Mouse (Mus musculus): ENCODE measurements around the gene Trib2. TPM values are rescaled to one million over a fixed set of nuclear protein-coding genes. Genes with fewer than 3 reads are reported as not detected.
A peak's percentile ranks its signal among the peaks of the same experiment; 100 is the strongest.

The Trib2 gene
- polyA plus RNA-seq, 1 experiment from 2014 or later = 22.5 TPM

- Histone ChIP-seq H3K9ac (no peak overlapping the region), H3K4me3 (replicated peaks) (no peak overlapping the region), H3K4me1 (peaks cover 10% of the 10 kb centered on the region), H3K27ac (no peak overlapping the region), H3K36me3 (0 out of 2 replicates have a peak, but pooled peaks cover 4% of the 10 kb centered on the region), H3K27me3 (replicated peaks) (no peaks in the 10 kb centered on the region), H3K9me3 (no peaks in the 10 kb centered on the region), H3K4me2 (no peak overlapping the region)
- 70% methylated on average over 4 of the region's 4 CpGs for WGBS
- ATAC-seq (ENCODE audit: insufficient read depth, low FRiP score, low read depth) = no peak
Measured at GRCm38 (mm10) chr12:15800196-15800913, 16.4 kb downstream of the Trib2 start.

GRCm38 (mm10) chr12:15798019-15798418 lies 18.7 kb downstream of the Trib2 start:
- WGBS = 33% methylated on average over 7 of the region's 7 CpGs
- no peak overlapping the region for H3K27ac ChIP-seq
- peaks cover 5% of the 10 kb centered on the region; the same call in 1 of the 2 replicates for H3K4me1 ChIP-seq
- ATAC-seq (ENCODE audit: insufficient read depth, low FRiP score, low read depth) = no peak
- no peak overlapping the region for H3K9ac ChIP-seq
- H3K4me3 ChIP-seq (replicated peaks) = no peak overlapping the region
- no peak overlapping the region for H3K4me2 ChIP-seq
- no peaks in the 10 kb centered on the region for H3K27me3 ChIP-seq (replicated peaks)
- no peaks in the 10 kb centered on the region for H3K9me3 ChIP-seq
- H3K36me3 ChIP-seq = peaks cover 5% of the 10 kb centered on the region

GRCm38 (mm10) chr12:15795886-15796285 lies 20.8 kb downstream of the Trib2 start:
- no peak for ATAC-seq (ENCODE audit: insufficient read depth, low FRiP score, low read depth)
- Histone ChIP-seq H3K4me2 (no peak overlapping the region), H3K27ac (no peak overlapping the region), H3K36me3 (peaks cover 5% of the 10 kb centered on the region), H3K9me3 (no peaks in the 10 kb centered on the region), H3K4me1 (peaks cover 1% of the 10 kb centered on the region; the same call in 1 of the 2 replicates), H3K4me3 (replicated peaks) (no peak overlapping the region), H3K9ac (no peak overlapping the region), H3K27me3 (replicated peaks) (no peaks in the 10 kb centered on the region)
- 69% methylated on average over 3 of the region's 3 CpGs for WGBS

GRCm38 (mm10) chr12:15793336-15793735 lies 23.4 kb downstream of the Trib2 start:
- no peaks in the 10 kb centered on the region for H3K4me1 ChIP-seq
- no peak overlapping the region for H3K4me3 ChIP-seq (replicated peaks)
- H3K4me2 ChIP-seq = no peak overlapping the region
- no peak for ATAC-seq (ENCODE audit: insufficient read depth, low FRiP score, low read depth)
- no peak overlapping the region for H3K9ac ChIP-seq
- H3K27me3 ChIP-seq (replicated peaks) = no peaks in the 10 kb centered on the region
- WGBS = 89% methylated on average over 8 of the region's 8 CpGs
- peaks cover 5% of the 10 kb centered on the region for H3K36me3 ChIP-seq
- no peak overlapping the region for H3K27ac ChIP-seq
- no peaks in the 10 kb centered on the region for H3K9me3 ChIP-seq

- Histone ChIP-seq H3K9me3 (no peaks in the 10 kb centered on the region), H3K4me2 (no peak overlapping the region), H3K9ac (no peak overlapping the region), H3K4me1 (no peaks in the 10 kb centered on the region), H3K36me3 (peaks cover 5% of the 10 kb centered on the region), H3K27me3 (replicated peaks) (no peaks in the 10 kb centered on the region), H3K4me3 (replicated peaks) (no peak overlapping the region), H3K27ac (no peak overlapping the region)
- no peak for ATAC-seq (ENCODE audit: insufficient read depth, low FRiP score, low read depth)
- 72% methylated on average over 2 of the region's 2 CpGs for WGBS
Measured at GRCm38 (mm10) chr12:15790181-15790580, 26.5 kb downstream of the Trib2 start.

GRCm38 (mm10) chr12:15777047-15777446 lies 39.7 kb downstream of the Trib2 start:
- H3K9ac ChIP-seq = no peak overlapping the region
- no peaks in the 10 kb centered on the region for H3K27me3 ChIP-seq (replicated peaks)
- no peak for ATAC-seq (ENCODE audit: insufficient read depth, low FRiP score, low read depth)
- H3K9me3 ChIP-seq = no peaks in the 10 kb centered on the region
- H3K27ac ChIP-seq = no peak overlapping the region
- H3K4me2 ChIP-seq = no peak overlapping the region
- H3K4me3 ChIP-seq (replicated peaks) = no peak overlapping the region
- no peaks in the 10 kb centered on the region for H3K36me3 ChIP-seq
- no peaks in the 10 kb centered on the region for H3K4me1 ChIP-seq

- no peak overlapping the region for H3K4me3 ChIP-seq (replicated peaks)
- no peaks in the 10 kb centered on the region for H3K4me1 ChIP-seq
- no peaks in the 10 kb centered on the region for H3K9me3 ChIP-seq
- H3K36me3 ChIP-seq = no peaks in the 10 kb centered on the region
- H3K4me2 ChIP-seq = no peak overlapping the region
- 55% methylated on average over 6 of the region's 6 CpGs for WGBS
- H3K9ac ChIP-seq = no peak overlapping the region
- H3K27ac ChIP-seq = no peak overlapping the region
- no peaks in the 10 kb centered on the region for H3K27me3 ChIP-seq (replicated peaks)
- no peak for ATAC-seq (ENCODE audit: insufficient read depth, low FRiP score, low read depth)
Measured at GRCm38 (mm10) chr12:15771686-15772085, 45.0 kb downstream of the Trib2 start.

GRCm38 (mm10) chr12:15768536-15768935 lies 48.2 kb downstream of the Trib2 start:
- H3K4me3 ChIP-seq (replicated peaks) = no peak overlapping the region
- no peaks in the 10 kb centered on the region for H3K36me3 ChIP-seq
- no peak overlapping the region for H3K4me2 ChIP-seq
- H3K9ac ChIP-seq = no peak overlapping the region
- 87% methylated on average over 3 of the region's 3 CpGs for WGBS
- no peaks in the 10 kb centered on the region for H3K9me3 ChIP-seq
- no peak for ATAC-seq (ENCODE audit: insufficient read depth, low FRiP score, low read depth)
- no peaks in the 10 kb centered on the region for H3K4me1 ChIP-seq
- no peaks in the 10 kb centered on the region for H3K27me3 ChIP-seq (replicated peaks)
- H3K27ac ChIP-seq = no peak overlapping the region

- Histone ChIP-seq H3K9me3 (no peaks in the 10 kb centered on the region), H3K4me1 (no peaks in the 10 kb centered on the region), H3K9ac (no peak overlapping the region), H3K4me2 (no peak overlapping the region), H3K27me3 (replicated peaks) (no peaks in the 10 kb centered on the region), H3K27ac (no peak overlapping the region), H3K4me3 (replicated peaks) (no peak overlapping the region), H3K36me3 (no peaks in the 10 kb centered on the region)
- ATAC-seq (ENCODE audit: insufficient read depth, low FRiP score, low read depth) = peak; percentile 56
- WGBS = 61% methylated on average over 12 of the region's 12 CpGs
Measured at GRCm38 (mm10) chr12:15765996-15766395, 50.7 kb downstream of the Trib2 start.

- no peak overlapping the region for H3K27ac ChIP-seq
- H3K27me3 ChIP-seq (replicated peaks) = no peaks in the 10 kb centered on the region
Measured at GRCm38 (mm10) chr12:15765238-15765637, 51.5 kb downstream of the Trib2 start.

GRCm38 (mm10) chr12:15761453-15762116 lies 55.1 kb downstream of the Trib2 start:
- Histone ChIP-seq H3K9ac (no peak overlapping the region), H3K36me3 (no peaks in the 10 kb centered on the region), H3K27ac (no peak overlapping the region), H3K27me3 (replicated peaks) (no peaks in the 10 kb centered on the region), H3K9me3 (no peaks in the 10 kb centered on the region), H3K4me3 (replicated peaks) (no peak overlapping the region), H3K4me1 (no peaks in the 10 kb centered on the region), H3K4me2 (no peak overlapping the region)
- WGBS = 84% methylated on average over 8 of the region's 8 CpGs
- no peak for ATAC-seq (ENCODE audit: insufficient read depth, low FRiP score, low read depth)

More at GRCm38 (mm10) chr12:15765238-15765637, 51.5 kb downstream of the Trib2 start:
- H3K4me2 ChIP-seq = no peak overlapping the region
- H3K9me3 ChIP-seq = no peaks in the 10 kb centered on the region
- H3K4me3 ChIP-seq (replicated peaks) = no peak overlapping the region
- no peak overlapping the region for H3K9ac ChIP-seq
- ATAC-seq (ENCODE audit: insufficient read depth, low FRiP score, low read depth) = no peak
- H3K4me1 ChIP-seq = no peaks in the 10 kb centered on the region
- 28% methylated on average over 1 of the region's 1 CpGs for WGBS
- no peaks in the 10 kb centered on the region for H3K36me3 ChIP-seq

GRCm38 (mm10) chr12:15760684-15761083 lies 56.0 kb downstream of the Trib2 start:
- Histone ChIP-seq H3K36me3 (no peaks in the 10 kb centered on the region), H3K4me2 (no peak overlapping the region), H3K9me3 (no peaks in the 10 kb centered on the region), H3K4me3 (replicated peaks) (no peak overlapping the region), H3K27ac (no peak overlapping the region), H3K9ac (no peak overlapping the region), H3K27me3 (replicated peaks) (no peaks in the 10 kb centered on the region), H3K4me1 (no peaks in the 10 kb centered on the region)
- no peak for ATAC-seq (ENCODE audit: insufficient read depth, low FRiP score, low read depth)
- WGBS = 72% methylated on average over 4 of the region's 4 CpGs

Data from stomach, embryonic 15.5 days (tissue).